Comparison of ENCODE assay signal across 18 mouse cellular contexts in genomic region chr17:48786501-48786900, GRCm38 (mm10).
"Had no signal": no experiment of that assay in that cellular context is flagged by ENCODE, and none has a peak within 500 bp of the region (broad histone marks: within the 10 kb centered on the region; RNA-seq: fewer than 3 reads in every experiment).

No protein-coding gene starts in this region.

- H3K4me2 ChIP-seq: liver, embryonic 11.5 days; liver, embryonic 13.5 days; liver, embryonic 15.5 days; lung, embryonic 14.5 days; midbrain, embryonic 12.5 days; neural tube, embryonic 12.5 days had no signal

- DNase-seq: liver; liver, embryonic 13.5 days; liver, postnatal 0 days; lung, embryonic 14.5 days; midbrain, embryonic 14.5 days; right cerebral cortex, adult 18-20 months; right cerebral cortex, postnatal 25 days; right cerebral cortex, postnatal 4 days; spleen, adult 18-20 months; thymus, adult 18-20 months; thymus, postnatal 14 days; thymus, postnatal 36 days had no signal

- H3K9ac ChIP-seq: liver, embryonic 13.5 days; liver, embryonic 15.5 days; liver, postnatal 0 days; lung, embryonic 14.5 days; midbrain, embryonic 12.5 days; neural tube, embryonic 12.5 days had no signal

- ATAC-seq: liver, postnatal 0 days had no signal

- H3K9me3 ChIP-seq: liver, embryonic 13.5 days; liver, embryonic 15.5 days; midbrain, embryonic 12.5 days; neural tube, embryonic 12.5 days had no signal

- H3K4me3 ChIP-seq: liver, embryonic 13.5 days; liver, embryonic 15.5 days; megakaryocyte, embryonic 14.5 days; midbrain, embryonic 12.5 days; neural tube, embryonic 12.5 days had no signal

- H3K36me3 ChIP-seq: liver, embryonic 13.5 days; liver, embryonic 15.5 days; midbrain, embryonic 12.5 days; neural tube, embryonic 12.5 days had no signal

- H3K27me3 ChIP-seq: liver, embryonic 13.5 days; liver, embryonic 15.5 days; megakaryocyte, embryonic 14.5 days; midbrain, embryonic 12.5 days; neural tube, embryonic 12.5 days had no signal

- H3K4me1 ChIP-seq: liver, embryonic 13.5 days; liver, embryonic 15.5 days; megakaryocyte, embryonic 14.5 days; midbrain, embryonic 12.5 days; neural tube, embryonic 12.5 days had no signal

- H3K27ac ChIP-seq: liver, embryonic 13.5 days; liver, embryonic 15.5 days; macrophage; midbrain, embryonic 12.5 days; neural tube, embryonic 12.5 days had no signal
